Mouse (Mus musculus): ENCODE measurements around the gene 1700019A02Rik. TPM values are rescaled to one million over a fixed set of nuclear protein-coding genes. Genes with fewer than 3 reads are reported as not detected.

1700019A02Rik gene
- total RNA-seq (2023) = not detected in 2 replicates

GRCm38 (mm10) chr1:53187536-53187935, at the start of gene 1700019A02Rik:
Gene 1700019A02Rik, minus strand, starts transcription at chr1:53187636.

Other genes starting within 250 kb of the 1700019A02Rik start
- not detected in 2 replicates for gene 1700019D03Rik, start 167.5 kb downstream of the 1700019A02Rik start, total RNA-seq (2023)
- not detected in 2 replicates for gene Mstn, start 126.0 kb downstream of the 1700019A02Rik start, total RNA-seq (2023)
- gene Pms1, start 109.4 kb upstream of the 1700019A02Rik start, total RNA-seq (2023) = 2.6 and 6.4 TPM in 2 replicates
- gene Ormdl1, start 109.5 kb upstream of the 1700019A02Rik start, total RNA-seq (2023) = 8.6 and 11.1 TPM in 2 replicates
- not detected in 2 replicates for gene Gm28778, start 109.5 kb upstream of the 1700019A02Rik start, total RNA-seq (2023)
- 2.6 and 3.3 TPM in 2 replicates for gene Osgepl1, start 126.0 kb upstream of the 1700019A02Rik start, total RNA-seq (2023)
- gene Asdurf, start 165.0 kb upstream of the 1700019A02Rik start, total RNA-seq (2023) = 3.4 TPM in 1 of 2 replicates, not detected in the other
- gene Gm28551, start 165.0 kb upstream of the 1700019A02Rik start, total RNA-seq (2023) = 0.47 TPM in 1 of 2 replicates, not detected in the other
- gene Asnsd1, start 165.1 kb upstream of the 1700019A02Rik start, total RNA-seq (2023) = 45.8 and 46.7 TPM in 2 replicates